Mouse (Mus musculus) spleen, adult 18-20 months (tissue): ENCODE measurements around the gene Nemf.

Source experiments
- DNase-seq, 2 experiments: peaks; one replicate each; pipeline ENCODE4 v3.0.0; 2022; ENCODE audit warnings: mixed read lengths in 2 of 2

The Nemf gene

DNA sequence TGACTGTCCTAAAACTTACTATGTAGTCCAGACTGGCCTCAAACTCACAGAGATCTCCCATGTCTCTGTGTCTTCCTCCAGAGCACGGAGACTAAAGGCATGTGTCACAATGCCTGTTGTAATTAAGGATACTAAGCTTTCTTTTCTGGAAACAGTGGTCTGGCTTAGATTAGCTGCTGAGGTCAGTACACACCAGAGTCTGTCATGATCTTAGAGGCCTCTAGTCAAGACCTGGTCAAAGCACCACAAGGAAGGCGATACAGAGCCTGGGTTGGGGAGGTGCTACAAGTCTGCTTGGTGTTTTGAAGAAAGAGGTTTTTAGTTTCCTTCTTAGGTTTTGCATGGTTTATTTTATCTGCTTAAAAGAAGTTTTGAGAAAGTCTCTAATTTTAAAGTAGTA lies 56.6 kb downstream of the Nemf start:
- no peak for DNase-seq

DNA sequence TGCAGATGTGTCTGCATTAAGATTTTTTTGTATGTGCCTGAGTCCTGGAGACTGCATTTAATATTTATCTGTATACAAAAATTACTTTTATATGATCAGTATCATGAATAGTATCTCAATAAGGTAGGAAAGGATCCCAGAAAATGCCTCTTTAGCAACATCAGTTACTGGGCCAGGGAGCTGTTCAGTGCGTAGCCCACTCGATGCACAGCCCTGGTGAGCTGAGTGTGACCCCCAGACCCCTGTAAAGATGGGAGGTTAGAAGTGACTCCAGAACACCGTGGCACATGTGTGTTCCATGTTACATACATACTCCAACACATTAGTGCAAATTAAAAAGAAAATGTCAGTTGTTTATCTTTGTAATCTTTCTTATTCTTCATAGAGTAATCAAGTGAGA lies 57.1 kb downstream of the Nemf start:
- DNase-seq, result no peak

DNA sequence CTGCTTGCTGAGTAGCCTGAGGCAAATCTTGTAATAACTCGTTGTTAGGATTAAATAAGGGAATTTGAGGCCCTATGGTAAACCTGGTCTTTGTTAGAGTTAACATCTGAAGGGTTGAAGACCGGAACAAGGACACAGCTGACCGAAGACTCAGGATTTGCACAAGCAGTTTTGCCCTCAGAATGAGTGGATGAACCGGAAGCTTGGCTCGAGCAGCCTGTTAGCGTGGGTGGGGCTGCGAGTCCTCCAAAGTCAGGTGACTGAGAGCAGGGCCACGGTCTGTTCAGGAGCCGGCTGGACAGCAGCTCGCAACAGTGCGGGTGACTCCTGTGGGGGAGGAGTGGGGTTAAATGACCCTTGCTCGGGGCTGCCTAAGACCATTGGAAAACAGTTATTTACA lies 57.7 kb downstream of the Nemf start:
- DNase-seq, result no peak

DNA sequence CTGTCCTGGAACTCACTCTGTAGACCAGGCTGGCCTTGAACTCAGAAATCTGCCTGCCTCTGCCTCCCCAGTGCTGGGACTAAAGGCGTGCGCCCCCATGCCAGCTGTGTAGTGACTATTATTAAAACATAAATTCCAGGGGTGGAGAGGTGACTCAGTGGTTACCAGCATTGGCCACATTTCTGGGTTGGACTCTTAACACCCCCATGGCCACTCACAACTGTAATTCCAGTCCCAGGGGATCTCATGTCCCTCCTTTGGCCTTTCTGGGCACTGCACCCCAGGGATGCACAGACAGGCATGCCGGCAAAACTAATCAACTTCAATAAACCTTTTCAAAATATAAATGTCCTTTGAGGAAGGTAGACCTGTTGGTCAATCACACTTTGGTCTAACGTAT lies 58.7 kb downstream of the Nemf start:
- no peak for DNase-seq

DNA sequence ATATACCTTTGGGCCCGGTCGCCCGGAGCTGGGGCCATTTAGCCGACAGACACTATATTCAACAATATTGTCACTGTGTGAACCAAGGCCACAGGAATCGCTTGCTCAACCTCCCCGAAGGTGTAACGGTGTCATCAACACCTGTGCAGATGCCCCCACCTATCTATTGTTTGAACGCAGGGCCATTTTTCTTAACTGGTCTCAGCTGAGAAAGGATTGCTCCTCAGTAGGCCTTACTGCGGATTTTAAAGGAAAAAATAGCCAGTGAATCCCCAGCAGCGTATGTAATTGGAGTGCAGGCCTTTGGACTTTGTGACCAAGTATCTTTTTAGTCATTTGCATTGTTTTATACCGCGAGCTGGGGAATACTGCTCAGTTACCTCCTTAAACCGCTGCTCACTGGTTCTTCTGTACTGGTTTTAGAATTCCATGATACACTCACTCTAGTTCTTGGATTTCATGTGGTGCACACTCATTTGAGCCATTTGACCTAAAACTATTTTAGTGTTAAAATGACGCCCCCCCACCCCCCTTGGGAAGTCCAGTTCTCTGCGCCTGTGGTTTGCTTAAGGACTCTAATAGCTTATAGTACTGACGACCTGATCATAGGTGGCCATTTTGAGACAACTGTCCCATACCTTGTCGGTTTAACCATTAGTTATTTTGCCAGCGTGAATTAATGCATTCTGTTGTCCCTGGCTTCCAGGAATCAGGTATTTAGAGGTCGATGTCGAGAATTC lies 59.4 kb downstream of the Nemf start:
- no peak for DNase-seq

DNA sequence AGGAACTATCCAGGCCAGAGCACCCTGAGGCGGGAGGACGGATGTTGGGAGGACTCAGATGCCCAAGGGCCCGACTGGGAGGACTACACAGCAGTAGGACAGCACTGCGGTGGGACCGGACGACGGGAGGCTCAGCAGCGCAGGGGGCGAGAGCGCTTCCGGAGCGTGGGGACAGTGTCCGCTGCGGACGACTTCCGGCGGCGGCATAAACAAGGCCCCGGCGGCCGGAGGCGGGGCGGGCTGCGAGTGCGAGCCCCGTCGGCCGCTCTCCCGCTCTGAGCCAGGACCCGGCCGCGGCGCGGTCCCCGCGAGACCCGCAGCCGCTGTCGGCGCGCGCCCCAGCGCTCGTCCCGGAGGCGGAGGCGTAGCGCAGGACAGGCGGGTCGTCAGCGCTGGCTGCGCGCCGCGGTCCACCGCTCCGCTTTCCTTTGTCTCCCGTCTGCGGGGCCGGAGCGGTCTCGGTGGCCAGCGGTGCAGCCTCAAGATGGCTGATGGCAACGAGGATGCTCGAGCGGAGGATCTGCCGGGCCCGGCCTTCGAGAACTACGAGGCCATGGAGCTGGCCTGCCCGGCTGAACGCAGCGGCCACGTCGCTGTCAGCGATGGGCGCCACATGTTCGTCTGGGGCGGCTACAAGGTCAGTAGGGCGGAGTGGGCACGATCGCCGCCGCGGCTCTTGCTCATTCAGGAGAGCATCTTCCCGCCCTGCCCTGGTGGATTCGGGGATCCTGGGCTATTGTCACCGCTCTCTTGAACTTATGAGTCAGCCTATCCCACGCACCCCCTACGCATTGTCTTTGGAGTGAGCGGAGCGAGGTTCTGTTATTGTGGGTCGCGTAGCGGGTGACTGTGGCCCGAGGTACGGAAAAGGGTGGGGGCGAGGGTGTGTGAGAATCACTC lies 60.2 kb downstream of the Nemf start, which contains the start of gene Klhdc2:
TSS of gene Klhdc2 (plus strand) at position 171 of the 900 bp plus-strand sequence.
- peak; percentile 58 to 74 for DNase-seq

DNA sequence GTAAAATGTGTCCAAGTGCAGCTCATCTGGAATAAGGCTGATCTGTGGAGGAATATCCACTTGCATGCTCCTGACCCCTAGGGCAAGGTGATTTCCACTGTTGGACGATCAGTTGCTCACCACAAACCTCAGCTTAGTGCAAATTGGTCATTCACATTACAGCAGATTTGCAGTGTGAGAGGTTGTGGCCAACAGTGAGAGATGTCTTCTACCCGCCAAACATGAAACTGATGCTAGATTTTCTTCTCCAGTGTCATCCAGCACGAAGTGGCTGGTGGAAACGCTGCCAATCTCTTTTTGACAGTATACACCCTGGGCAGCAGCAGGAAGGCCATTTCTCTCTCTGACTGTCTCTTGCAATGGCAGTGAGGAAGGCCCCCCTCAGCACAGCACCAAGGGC lies 61.3 kb downstream of the Nemf start:
- DNase-seq, result no peak

DNA sequence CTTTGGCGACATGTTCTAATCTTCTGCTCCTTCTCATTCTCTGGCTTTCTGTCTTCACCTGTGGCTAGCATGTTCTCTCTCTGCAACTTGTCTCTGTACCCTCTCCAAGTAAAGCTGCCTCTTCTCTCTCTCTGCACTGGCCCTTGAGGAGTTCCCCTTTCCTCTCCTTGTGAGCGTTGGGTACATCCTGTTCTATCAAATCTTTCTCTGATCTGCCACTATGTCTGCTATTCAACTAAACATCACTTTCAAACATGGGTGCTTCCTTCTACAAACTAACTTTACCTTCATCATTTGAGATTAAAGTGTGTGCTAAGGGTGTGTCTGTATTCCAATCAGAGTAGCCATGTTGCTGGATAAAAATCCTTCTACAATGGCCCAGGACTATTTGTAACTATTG lies 62.0 kb downstream of the Nemf start:
- no peak for DNase-seq

DNA sequence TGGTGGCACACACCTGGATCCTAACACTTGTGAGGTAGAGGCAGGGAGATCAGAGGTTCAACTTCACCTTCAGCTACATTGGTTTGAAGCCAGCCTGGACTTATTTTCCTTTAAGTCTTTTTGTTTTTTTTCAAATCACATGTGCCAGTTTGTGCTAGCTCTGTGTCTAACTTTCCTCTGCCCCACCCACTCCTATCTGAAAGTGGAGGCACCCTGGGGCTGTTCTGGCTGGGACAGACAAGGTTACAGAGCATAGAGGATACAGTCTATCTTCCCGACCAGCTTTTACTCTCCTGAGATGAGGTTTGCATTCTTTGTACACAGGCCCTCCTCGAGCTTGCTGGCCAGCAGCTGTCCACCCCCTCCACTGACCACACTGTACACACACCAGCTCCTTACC lies 63.1 kb downstream of the Nemf start:
- DNase-seq, result no peak

DNA sequence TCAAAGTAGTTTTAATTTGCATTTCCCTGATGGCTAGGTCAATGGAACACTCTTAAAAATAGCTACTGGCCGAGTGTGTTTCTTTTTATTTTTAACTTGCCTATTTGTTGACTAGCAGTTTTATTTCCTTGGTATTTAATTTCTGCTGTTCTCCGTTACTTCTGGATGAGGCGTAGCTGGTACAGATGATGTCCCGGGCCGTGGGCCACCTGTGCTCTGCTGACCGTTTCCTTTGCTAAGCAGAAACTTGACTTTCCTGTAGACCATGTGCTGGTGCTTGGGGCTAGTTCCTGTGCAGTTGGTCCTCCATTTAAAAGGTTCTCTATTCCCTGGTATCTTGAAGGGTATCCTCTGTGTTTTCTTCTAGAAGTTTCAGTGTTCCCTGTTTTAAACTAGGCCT lies 64.6 kb downstream of the Nemf start:
- DNase-seq, result no peak

DNA sequence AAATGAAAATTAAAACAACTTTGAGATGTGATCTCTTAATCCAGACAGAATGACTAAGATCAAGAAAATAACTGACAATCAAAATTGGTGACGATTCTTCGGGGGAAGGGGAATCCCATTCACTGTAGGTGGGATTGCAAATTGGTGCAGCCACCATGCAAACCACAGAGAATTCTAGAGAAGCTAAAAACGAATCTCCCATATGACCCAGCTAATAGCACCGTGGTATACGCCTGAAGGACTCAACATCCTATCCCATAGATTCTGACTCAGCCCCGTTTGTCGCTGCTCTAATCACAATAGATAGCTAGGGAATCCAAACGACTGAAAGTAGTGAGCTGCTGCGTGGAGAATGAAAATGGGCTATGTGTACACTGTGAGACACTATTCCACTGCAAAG lies 68.3 kb downstream of the Nemf start:
- DNase-seq, result no peak

DNA sequence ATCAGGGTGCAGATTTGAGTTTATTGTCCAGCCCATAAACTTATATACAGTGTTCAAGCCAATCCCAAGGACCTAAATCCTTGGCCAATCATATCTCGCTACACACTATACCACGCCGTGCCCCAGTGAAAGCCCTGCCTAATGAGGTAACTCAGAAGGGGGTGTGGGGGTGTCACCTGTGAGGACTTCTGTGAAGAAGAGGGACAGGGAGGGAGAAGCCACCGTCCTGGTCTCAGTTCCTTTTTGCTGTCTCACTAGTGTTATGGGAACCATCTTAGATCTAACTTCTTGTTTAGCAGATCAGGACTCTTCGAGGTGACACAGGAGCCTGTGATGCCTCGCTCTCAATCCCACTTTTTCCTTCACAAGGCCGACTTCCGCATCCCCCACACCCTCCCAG lies 69.4 kb downstream of the Nemf start:
- peak in 1 of 2 experiments; percentile 19 for DNase-seq

DNA sequence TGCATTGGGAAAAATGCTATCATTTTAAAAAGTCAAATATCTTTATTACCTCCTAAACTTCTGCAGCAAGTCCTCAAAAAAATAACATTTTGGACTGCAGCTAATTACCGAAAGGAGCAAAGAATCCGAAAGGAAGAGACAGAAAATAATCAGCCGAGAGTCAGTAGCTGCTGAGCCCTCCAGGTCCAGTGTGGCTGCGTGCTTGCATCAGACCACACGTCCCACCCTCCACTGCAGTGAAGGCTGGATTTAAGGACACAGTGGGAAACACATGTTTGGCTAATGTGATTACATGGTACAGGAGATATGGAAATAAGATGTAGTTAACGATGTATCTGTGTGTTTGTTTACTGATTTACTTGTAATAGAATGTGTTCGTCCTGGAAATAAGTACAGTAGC lies 73.8 kb downstream of the Nemf start:
- no peak for DNase-seq

DNA sequence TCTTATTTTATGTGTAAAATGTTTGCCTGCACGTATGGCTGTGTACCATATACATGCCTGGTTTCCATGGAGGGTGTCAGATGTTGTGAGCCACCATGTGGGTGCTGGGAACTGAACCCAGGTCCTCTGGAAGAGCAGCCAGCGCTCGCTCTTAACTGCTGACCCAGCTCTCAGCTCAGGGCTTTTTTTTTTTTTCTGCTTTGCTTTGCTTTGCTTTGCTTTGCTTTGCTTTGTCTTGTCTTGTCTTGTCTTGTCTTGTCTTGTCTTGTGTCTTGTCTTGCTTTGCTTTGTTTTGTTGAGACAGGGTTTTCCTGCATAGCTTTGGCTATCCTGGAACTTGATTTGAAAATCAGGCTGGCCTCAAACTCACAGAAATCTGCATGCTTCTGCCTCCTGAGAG lies 76.0 kb downstream of the Nemf start:
- no peak for DNase-seq

DNA sequence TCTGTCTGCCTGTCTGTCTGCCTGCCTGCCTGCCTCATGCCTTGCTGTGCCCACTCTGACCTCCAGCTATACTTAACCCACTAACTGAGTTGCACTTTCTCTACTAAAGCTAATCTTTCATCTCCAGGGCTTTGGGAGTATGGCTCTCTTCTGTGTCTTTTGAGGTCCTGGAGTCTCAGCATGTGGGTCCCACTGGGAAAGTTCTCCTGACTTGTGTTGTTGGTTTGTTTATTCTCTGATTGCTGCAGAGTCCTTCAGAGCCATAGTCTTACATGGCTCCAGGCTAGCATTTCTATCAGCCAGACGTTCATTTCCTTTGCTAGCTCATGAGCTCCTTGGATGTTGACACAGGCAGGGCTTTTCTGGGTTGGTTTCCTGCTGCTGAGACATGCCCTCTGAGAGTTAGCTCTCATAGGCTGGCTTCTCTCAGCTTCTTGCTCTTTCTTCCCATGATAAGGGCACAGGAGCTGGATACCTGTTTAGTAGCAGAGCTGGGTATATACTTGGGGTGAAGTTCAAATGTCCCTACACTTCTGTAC lies 77.0 kb downstream of the Nemf start:
- no peak for DNase-seq

DNA sequence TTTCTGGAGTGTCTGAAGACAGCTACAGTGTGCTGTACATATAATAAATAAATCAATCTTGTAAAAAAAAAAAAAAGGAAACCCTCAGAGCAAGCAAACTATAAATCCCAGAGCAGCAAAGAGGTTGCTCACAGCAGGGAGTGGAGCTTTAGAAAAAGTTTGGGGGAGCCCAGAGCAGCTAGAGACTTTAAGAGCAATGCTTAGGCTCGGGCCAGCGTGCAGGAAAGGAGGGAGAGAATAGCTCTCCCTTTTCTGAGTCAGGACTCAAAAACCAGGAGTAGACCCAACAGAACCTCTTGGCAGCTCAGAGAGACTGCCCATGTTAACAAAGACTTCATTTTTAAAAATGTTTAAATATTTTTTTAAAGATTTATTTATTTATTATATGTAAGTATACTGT lies 88.0 kb downstream of the Nemf start:
- DNase-seq, result no peak

DNA sequence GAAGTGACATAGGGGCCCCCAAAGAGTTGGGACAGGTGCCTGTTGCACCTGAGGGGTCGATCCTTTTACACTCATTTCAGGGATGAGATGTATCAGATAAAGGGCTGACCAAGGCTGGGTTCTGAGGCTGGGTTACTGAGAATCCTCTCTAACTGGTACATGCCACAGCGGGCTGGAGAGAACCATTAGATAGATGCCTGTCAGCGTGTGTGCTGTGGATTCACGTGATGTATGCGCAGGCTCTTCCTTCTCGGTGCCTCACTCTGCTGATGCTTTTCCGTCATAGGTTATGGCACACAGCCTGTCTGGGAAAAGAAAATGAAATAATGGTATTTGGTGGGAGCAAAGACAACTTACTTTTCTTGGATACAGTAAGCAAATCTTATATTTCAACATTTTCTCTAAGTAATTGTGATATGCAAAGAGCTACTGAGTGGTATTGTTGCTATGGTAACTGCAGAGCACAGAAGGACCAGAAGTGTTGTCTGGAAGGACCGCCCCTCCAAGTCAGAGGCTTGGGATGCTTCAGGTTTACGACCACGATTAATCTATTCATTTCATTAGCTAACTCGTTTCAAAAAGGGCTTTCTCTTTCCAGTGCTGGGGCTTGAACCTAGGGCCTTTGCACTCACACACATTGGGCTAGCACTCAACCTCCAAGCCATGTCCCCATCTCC lies 88.9 kb downstream of the Nemf start:
- no peak for DNase-seq

DNA sequence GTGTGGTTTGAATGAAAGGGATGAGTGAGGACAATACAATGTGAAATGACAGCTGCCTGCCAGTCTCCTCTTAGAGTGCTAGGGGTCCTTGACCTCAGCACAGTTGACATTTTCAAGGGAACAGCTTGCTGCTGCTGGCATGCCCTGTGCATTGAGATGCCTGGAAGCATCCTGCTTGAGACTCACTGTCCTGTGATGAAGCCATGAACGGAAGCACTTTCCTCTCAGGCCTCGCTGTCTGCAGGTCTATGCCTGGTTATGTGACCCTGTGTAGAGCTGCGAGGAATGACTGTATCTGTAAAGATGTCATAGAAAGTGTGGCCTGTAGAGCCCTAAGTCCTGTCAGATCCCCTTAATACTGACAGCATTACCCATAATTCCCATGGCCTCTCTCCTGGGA lies 91.9 kb downstream of the Nemf start:
- no peak for DNase-seq

DNA sequence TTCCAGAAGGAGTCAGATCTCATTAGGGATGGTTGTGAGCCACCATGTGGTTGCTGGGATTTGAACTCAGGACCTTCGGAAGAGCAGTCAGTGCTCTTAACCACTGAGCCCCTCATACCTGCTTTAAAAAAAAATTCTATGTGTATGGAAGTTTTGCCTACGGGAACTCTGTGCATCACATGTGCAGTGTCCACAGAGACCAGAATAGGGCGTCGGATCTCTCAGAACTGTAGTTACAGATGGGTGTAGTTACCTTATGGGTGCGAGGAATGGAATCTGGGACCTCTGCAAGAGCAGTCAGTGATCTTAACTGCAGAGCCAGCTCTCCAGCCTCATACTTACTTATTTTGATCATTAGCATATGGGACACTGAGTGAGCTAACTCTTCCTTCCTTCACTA lies 94.7 kb downstream of the Nemf start:
- no peak for DNase-seq
